Mouse (Mus musculus): Measurements from ENCODE around the gene Eif4g1.

Eif4g1 gene

DNA sequence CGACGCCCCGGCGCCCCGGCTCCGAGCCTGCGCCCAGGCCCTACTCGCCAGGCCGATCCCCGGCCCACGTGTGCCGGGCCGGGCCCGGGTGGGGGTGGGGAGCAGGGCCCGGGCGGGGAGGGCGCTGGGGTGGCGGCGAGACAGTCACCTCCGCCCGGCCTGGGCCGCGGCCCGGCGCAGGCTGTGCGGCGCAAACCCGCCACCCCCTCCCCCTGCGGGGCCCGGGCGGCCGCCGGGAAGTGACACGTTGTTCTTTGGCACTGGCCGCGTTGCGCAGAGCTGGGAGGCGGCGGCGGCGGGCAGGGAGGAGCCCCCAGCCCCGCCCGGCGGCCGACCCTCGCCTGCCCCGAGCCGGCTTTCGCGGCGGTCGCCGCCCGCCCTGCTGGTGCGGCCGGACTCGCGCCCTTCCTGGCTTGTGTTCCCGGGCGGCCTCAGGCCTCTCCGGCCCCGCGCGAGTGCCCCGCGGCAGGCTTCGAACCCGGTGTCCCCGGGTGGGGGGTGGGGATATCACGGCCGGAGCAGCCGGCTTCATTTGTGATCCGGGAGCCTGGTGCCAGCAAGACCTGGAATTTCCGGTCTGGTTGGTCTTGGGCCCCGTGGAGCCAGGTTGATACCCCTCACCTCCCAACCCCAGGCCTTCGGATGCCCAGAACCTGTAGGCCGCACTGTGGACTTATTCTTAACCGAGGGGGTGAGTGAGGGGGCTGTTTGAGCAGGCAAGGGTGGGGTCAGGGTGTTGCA lies 5.0 kb downstream of the Eif4g1 start:
- peak; percentile 53 for DNase-seq

- DNase-seq: peak; percentile 67
These were observed 5.7 kb downstream of the Eif4g1 start for GRCm38 (mm10) chr16:20673706-20674303.

DNA sequence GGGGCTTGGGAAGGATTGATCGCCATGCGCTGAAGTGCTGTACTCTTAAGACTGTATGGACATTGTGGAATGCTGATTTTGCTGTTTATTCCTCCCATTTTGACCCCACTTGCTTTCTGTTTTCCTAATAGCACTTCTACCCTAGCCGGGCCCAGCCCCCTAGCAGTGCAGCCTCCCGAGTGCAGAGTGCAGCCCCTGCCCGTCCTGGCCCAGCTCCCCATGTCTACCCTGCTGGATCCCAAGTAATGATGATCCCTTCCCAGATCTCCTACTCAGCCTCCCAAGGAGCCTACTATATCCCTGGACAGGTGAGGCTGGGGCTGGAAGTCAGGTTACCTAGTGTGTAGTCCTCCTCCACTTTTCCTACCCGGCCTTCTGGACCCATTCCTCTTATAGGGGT lies 7.1 kb downstream of the Eif4g1 start:
- no peak for DNase-seq

DNA sequence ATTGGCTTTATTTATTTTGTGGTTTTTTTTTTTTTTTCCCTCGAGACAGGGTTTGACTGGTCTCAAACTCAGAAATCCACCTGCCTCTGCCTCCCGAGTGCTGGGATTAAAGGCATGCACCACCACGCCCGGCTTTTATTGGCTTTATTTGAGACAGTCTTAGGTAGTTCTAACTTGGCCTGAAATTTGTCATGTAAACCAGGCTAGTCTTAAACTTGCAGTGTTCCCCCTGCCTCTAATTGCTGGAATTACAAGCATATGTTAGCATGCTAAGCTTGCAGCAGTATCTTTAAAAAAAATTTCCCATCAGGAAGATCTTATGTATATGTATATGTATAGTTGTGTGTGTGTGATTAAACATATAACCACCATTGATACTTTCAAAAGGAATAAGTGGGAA lies 8.6 kb downstream of the Eif4g1 start:
- no peak for DNase-seq

- no peak for DNase-seq
These were observed 9.3 kb downstream of the Eif4g1 start for GRCm38 (mm10) chr16:20677380-20677779.

GRCm38 (mm10) chr16:20677974-20678675 lies 10.0 kb downstream of the Eif4g1 start:
- peak; percentile 81 for DNase-seq

DNA sequence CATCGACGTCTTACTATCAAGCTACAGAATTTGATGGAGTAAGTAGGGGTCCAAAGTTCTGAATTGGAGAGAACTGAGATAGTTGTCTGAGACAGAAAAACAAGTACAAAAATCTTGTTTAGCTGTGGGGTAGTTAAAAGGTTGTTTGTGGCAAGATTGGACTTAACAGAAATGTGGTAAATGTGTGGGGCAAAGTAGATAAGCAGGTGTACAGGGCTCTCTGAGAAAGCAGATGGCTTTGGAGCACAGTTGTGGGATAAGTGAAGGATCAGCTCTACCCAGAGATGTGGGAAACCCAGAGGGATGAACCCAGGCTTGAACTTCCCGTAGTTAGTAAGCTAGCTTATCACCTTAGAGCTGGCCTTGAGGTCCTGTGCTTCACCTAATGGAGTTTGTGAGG lies 22.7 kb downstream of the Eif4g1 start:
- no peak for DNase-seq

- no peak for DNase-seq
These were observed 23.5 kb downstream of the Eif4g1 start for GRCm38 (mm10) chr16:20691617-20692016.

- no peak for DNase-seq
These were observed 24.3 kb downstream of the Eif4g1 start for GRCm38 (mm10) chr16:20692241-20692965.

DNA sequence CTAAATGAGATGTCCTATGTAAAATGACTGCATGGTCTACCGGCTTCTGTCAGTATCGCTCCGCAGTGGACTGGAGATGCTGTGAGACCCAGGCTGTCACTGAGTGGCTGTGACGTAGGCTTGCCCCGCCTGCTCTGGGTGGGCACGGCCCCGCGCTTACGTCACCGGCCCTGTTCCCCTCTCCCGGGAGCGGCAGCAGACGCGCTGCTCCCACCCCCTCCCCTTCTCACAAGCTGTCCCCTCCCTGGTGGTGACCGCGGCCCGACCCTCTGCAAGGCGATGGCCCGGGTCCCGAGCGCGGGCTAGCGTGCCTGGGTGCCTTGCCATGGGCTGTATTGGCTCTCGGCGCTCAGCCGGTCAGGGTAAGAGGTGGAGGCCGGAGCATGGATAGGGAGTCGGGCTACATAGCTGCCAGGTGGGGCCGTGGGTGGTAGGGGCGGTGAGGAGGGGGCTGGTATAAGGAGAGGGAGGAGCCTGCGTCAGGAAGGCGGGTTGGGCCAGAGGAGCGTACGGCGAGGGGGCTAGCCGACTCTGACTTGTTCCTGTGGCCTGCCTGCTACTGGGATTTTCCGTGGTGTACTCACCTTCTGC lies 25.1 kb downstream of the Eif4g1 start, which contains the start of gene Fam131a:
Gene Fam131a (plus strand): TSS at position 131 of the 591 bp plus-strand sequence.
- peak; percentile 88 for DNase-seq

- no peak for DNase-seq
These were observed 26.7 kb downstream of the Eif4g1 start for GRCm38 (mm10) chr16:20694781-20695180.

DNA sequence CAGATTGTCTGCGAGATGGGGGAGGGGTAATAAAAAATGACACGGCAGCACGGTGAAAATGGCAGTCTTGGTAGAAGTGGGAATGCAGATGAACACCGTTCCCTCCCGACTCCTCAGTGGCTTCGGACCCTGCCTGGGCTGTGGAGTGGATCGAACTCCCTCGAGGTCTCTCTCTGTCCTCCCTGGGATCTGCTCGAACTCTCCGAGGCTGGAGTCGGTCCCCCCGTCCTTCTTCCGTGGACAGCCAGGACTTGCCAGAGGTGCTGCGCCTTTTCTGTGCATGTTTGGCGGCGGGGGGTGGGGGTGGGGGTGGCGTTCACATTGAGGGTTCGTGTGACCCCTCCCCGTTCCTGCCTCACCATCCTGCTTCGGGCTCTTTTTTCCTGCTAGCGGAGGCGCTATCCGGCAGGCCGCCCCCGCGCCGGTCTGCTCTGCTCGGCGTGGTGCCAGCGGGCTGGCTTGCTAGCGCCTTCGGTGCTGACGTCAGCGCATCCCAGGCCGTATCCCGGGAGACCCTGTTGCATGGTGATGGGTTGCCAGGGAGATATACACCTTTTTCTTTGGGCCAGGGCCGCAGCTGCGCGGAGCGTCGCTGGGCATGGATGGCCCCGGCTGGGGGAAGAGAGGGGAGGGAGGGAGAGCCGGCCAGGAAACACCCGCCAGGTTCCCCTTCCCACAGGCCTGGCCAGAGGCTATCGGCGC lies 27.7 kb downstream of the Eif4g1 start:
- DNase-seq: peak; percentile 78

DNA sequence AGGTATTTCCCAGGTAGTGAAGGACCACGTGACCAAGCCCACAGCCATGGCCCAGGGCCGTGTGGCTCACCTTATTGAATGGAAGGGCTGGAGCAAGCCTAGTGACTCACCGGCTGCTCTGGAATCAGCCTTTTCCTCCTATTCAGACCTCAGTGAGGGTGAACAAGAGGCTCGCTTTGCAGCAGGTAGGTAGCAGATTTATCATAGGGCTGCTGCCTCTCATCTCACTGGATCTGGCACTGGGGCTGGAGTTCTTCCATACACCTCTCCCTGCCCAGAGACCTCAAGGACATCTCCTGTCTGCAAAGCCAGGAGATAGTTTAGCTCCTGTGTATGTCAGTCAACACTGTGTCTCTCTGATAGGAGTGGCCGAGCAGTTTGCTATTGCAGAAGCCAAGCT lies 31.2 kb downstream of the Eif4g1 start:
- DNase-seq: no peak

- DNase-seq: no peak
These were observed 31.9 kb downstream of the Eif4g1 start for GRCm38 (mm10) chr16:20700036-20700435.

DNA sequence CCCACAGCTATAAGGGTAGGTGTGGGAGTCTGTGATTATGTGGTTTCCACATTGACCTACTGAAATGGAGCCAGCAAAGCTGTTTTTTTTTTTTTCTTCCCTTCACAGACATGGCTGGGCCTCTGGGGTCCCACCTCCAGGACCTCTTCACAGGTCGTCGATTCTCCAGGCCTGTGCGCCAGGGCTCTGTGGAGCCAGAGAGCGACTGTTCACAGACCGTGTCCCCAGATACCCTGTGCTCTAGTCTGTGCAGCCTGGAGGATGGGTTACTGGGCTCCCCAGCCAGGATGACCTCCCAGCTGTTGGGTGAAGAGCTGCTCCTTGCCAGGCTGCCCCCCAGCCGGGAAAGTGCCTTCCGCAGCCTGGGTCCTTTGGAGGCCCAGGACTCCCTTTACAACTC lies 33.2 kb downstream of the Eif4g1 start:
- no peak for DNase-seq

DNA sequence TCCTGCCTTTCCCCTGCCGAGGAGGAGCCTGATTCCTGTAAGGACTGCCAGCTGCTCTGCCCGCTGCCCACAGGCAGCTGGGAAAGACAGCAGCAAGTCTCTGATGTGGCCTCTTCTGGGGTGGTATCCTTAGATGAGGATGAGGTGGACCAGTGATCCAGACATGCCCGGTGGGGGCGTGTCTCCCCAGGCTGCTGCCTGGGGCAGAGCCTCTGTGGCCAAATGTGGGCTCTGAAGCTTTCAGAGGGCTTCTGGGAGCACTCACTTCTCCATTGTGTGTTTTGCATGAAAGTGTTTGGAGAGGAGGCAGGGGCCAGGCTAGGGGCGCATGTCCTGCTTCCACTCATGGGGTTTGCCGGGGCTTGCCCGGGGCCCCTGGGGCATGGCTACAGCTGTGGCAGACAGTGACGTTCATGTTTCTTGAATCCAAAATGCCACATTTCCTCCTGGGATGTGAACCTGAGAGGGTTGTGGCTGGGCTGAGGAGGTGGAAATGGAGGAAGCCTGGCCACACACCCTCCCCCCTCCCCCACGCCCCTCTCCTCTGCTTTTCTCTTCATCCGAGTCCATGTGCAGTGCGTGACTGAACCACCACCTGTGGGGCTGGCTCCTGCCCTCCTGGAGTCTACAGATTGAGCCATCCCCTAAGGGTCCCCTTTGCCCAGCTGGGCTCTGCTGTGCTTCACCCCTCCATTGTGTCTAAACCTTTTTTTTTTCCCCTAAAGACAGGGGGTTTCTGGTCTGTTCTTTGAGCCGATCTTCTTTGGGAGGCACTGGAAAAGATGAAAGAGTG lies 33.8 kb downstream of the Eif4g1 start:
- DNase-seq: no peak

DNA sequence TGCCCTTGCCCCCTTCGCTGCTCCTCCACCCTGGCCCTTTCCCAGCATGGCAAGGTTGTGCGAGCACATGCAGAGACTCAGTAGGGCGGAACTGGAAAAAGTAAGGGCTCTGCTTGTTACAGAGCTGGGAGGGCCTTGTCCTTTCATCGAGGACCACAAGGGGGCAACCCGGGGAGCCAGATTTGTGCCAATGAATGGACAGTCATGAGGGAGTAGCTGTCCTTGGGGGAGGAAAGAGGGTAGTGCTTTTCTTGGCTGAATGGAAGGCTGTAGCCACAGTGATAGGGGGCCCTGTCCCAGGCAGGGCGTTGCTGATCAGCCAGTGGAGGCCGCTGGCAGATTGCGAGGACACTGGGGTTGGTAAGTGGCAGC lies 34.4 kb downstream of the Eif4g1 start:
- DNase-seq: peak; percentile 70

- no peak for DNase-seq
These were observed 35.0 kb downstream of the Eif4g1 start for GRCm38 (mm10) chr16:20703071-20703470.

GRCm38 (mm10) chr16:20703699-20704400 lies 35.7 kb downstream of the Eif4g1 start:
- no peak for DNase-seq

- DNase-seq: no peak
These were observed 37.7 kb downstream of the Eif4g1 start for GRCm38 (mm10) chr16:20705786-20706185.
